Mouse (Mus musculus) retina, postnatal 1 day (tissue): Measurements from ENCODE around the gene Dzank1.

ENCODE experiments used
- DNase-seq: peaks from one replicate; pipeline ENCODE4 v3.0.0-alpha.2; 2012

The Dzank1 gene

GRCm38 (mm10) chr2:144526981-144527820 is at the start of gene Dzank1, which contains the start of gene Polr3f:
Gene Dzank1 (minus strand): TSS chr2:144527414.
Gene Polr3f (plus strand): TSS chr2:144527718.
- peak; percentile 98 for DNase-seq

GRCm38 (mm10) chr2:144555820-144556552 is 28.8 kb upstream of the Dzank1 start, which contains the start of gene Sec23b:
Gene Sec23b (plus strand): TSS chr2:144556229.
- DNase-seq: peak; percentile 99

- DNase-seq: no peak
Observed at GRCm38 (mm10) chr2:144555286-144555819, 28.1 kb upstream of the Dzank1 start.

- DNase-seq: no peak
Observed at GRCm38 (mm10) chr2:144553905-144554304, 26.7 kb upstream of the Dzank1 start.

GRCm38 (mm10) chr2:144550529-144550928 is 23.3 kb upstream of the Dzank1 start, which contains the start of gene Rbbp9:
Gene Rbbp9 (minus strand): TSS chr2:144550869.
- peak; percentile 89 for DNase-seq

GRCm38 (mm10) chr2:144547559-144547958 is 20.3 kb upstream of the Dzank1 start:
- DNase-seq: no peak

- no peak for DNase-seq
Observed at GRCm38 (mm10) chr2:144545481-144545880, 18.3 kb upstream of the Dzank1 start.

GRCm38 (mm10) chr2:144545061-144545460 is 17.8 kb upstream of the Dzank1 start:
- DNase-seq: no peak

- no peak for DNase-seq
Observed at GRCm38 (mm10) chr2:144544630-144545029, 17.4 kb upstream of the Dzank1 start.

GRCm38 (mm10) chr2:144543670-144544069 is 16.5 kb upstream of the Dzank1 start:
- no peak for DNase-seq

- DNase-seq: peak; percentile 9
Observed at GRCm38 (mm10) chr2:144541246-144541645, 14.0 kb upstream of the Dzank1 start.

- DNase-seq: no peak
Observed at GRCm38 (mm10) chr2:144537123-144537522, 9.9 kb upstream of the Dzank1 start.

GRCm38 (mm10) chr2:144527821-144528174 is 584 bp upstream of the Dzank1 start:
- no peak for DNase-seq

GRCm38 (mm10) chr2:144525856-144526255 is 1.4 kb downstream of the Dzank1 start:
- peak; percentile 29 for DNase-seq

GRCm38 (mm10) chr2:144519772-144520171 is 7.4 kb downstream of the Dzank1 start:
- peak; percentile 90 for DNase-seq

GRCm38 (mm10) chr2:144514619-144515018 is 12.6 kb downstream of the Dzank1 start:
- DNase-seq: no peak

- DNase-seq: no peak
Observed at GRCm38 (mm10) chr2:144502134-144502533, 25.1 kb downstream of the Dzank1 start.

GRCm38 (mm10) chr2:144489342-144489741 is 37.9 kb downstream of the Dzank1 start:
- DNase-seq: no peak

GRCm38 (mm10) chr2:144487476-144487875 is 39.7 kb downstream of the Dzank1 start:
- peak; percentile 24 for DNase-seq

- DNase-seq: no peak
Observed at GRCm38 (mm10) chr2:144485439-144485838, 41.8 kb downstream of the Dzank1 start.

- DNase-seq: no peak
Observed at GRCm38 (mm10) chr2:144484084-144484483, 43.1 kb downstream of the Dzank1 start.

GRCm38 (mm10) chr2:144479421-144479820 is 47.8 kb downstream of the Dzank1 start:
- peak; percentile 78 for DNase-seq

- no peak for DNase-seq
Observed at GRCm38 (mm10) chr2:144467203-144467602, 60.0 kb downstream of the Dzank1 start.
